Mouse (Mus musculus): ENCODE data around the gene Jmjd7.

- no peak for TF ChIP-seq MAFK (IDR thresholded peaks at IDR 0.05; ENCODE audit: insufficient read depth, low read depth, low read length)
- no peak for TF ChIP-seq ZC3H11A (IDR thresholded peaks at IDR 0.05; ENCODE audit: borderline replicate concordance, low read depth, low read length)
- no peak for TF ChIP-seq HCFC1 (IDR thresholded peaks at IDR 0.05; ENCODE audit: borderline replicate concordance, insufficient read depth, low read length)
- TF ChIP-seq CHD2 (IDR thresholded peaks at IDR 0.05; ENCODE audit: low read depth, low read length), result no peak
Measured at GRCm38 (mm10) chr2:120017599-120017998, 9.7 kb upstream of the Jmjd7 start.

All from ES-E14 (cell line).